In the genomic region with DNA sequence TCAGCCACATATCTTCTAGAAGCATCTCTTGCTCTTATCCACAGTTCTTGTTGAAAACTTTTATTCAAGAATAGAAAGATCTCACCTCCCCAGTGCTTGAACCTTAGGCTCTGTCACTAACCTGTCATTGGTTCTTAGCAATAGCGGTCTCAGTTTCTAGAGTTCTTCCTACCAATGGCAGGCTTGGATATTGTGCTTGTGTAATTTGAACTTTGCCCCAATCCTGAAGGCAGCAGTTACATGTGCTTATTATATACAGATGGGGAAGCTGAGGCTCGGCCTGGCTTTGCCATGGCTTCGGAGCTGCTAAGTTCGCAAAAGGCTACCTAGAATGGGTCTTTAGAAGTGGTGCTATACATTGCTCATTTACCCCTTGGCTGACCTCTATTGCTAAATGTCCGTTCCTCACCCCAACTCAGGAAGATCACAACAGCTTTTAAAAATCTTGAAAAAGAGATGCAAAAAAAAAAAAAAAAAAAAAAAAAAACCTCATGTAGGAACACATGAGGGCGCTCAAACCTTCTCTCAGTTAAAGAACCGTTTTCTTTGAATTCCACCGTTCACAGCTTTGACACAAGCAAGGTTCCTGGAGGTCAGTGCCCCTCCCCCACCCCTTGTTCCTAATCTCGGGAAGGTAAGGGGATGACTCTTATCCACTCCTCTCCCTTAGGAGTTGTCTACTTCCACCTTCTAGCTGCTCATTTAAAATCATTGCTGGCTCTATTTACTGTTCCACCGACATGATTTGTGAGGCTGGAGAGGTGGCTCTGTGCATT, we compare ENCODE assay signal across 13 mouse cellular contexts. TPM values are rescaled to one million over a fixed set of nuclear protein-coding genes. Genes with fewer than 3 reads are reported as not detected.
DNase-seq lines count a peak whose midpoint lies in the region; ATAC-seq and TF ChIP-seq lines count a peak whose summit lies in the region.
"Had no signal": no experiment of that assay in that cellular context is flagged by ENCODE, and none has a peak within 500 bp of the region (broad histone marks: within the 10 kb centered on the region; RNA-seq: fewer than 3 reads in every experiment).

No protein-coding gene starts in this region.

- CTCF ChIA-PET in Patski (lab: Charles Lee): interaction anchor here (0.9 to 2.0 kb wide), 10 partner anchors 9 to 148 kb away, joined by 3 to 7 read pairs (median 4); a partner anchor contains a TSS

- in situ Hi-C loops in Patski (cut with MboI; ENCODE audit: low pct_unique_long_range_greater_than_20kb): loop anchor here (10.0 kb wide), 1 partner anchor 114 kb away; no protein-coding TSS in a partner anchor

- peak; percentile 29 for ATAC-seq in cerebellum, adult (ENCODE audit: insufficient number of reproducible peaks, low FRiP score, low TSS enrichment)
- ATAC-seq in Patski: no peak
- peak; percentile 61; the same call in 1 of the 2 replicates for ATAC-seq in megakaryocyte progenitor cell, adult 5-6 weeks (replicated peaks; ENCODE audit: poor library complexity)

- peak; percentile 69 for TF ChIP-seq CTCF in layer of hippocampus, adult 2 months (conservative IDR thresholded peaks at IDR 0.05)
- peak; percentile 30 for TF ChIP-seq CTCF in Patski (IDR thresholded peaks at IDR 0.05)

- no peak overlapping the region for H3K27ac ChIP-seq in layer of hippocampus, adult 2 months
- H3K27ac ChIP-seq: embryonic facial prominence, embryonic 15.5 days; heart, embryonic 10.5 days; macrophage had no signal

- no peaks in the 10 kb centered on the region for H3K27me3 ChIP-seq in Patski
- H3K27me3 ChIP-seq: embryonic facial prominence, embryonic 15.5 days had no signal

- POLR2A ChIA-PET in Patski (lab: Charles Lee): interaction anchor here (0.6 kb wide), 2 partner anchors 238 to 470 kb away, joined by 3 read pairs; no protein-coding TSS in a partner anchor

- DNase-seq in cerebellum, adult 18-20 months: no peak
- no peak for DNase-seq in layer of hippocampus, adult 2 months (ENCODE audit: low spot score in 2 of 2)
- no peak for DNase-seq in layer of hippocampus, adult 9-10 months (ENCODE audit: low spot score)
- DNase-seq in Patski (ENCODE audit: low read depth, low spot score): no peak
- DNase-seq in right cerebral cortex, postnatal 10 days (ENCODE audit: low spot score in 2 of 2): no peak
- DNase-seq in thymus, postnatal 25 days: no peak
- DNase-seq: adrenal gland, postnatal 14 days; thymus, postnatal 4 days had no signal

- H3K4me3 ChIP-seq in layer of hippocampus, adult 2 months: no peak overlapping the region
- H3K4me3 ChIP-seq: embryonic facial prominence, embryonic 15.5 days; heart, embryonic 10.5 days had no signal

RNA-seq across cellular contexts. Expression of a gene that starts 18.9 kb away (rescaled TPM):
- 10 to 100 TPM; 17.5 to 17.9 TPM for total RNA-seq in layer of hippocampus, adult 2 months (2021)
- 8.2 TPM for polyA plus RNA-seq in Patski (2021)
- 2.9 and 4.0 TPM in 2 replicates for total RNA-seq in megakaryocyte progenitor cell, adult 5-6 weeks (2015)
- 4.3 and 5.9 TPM in 2 replicates for total RNA-seq in megakaryocyte progenitor cell, adult 5-6 weeks (2017)

RNA-seq across cellular contexts. Expression of a gene that starts 37.7 kb away (rescaled TPM):
- total RNA-seq in layer of hippocampus, adult 2 months (2021): 1 to 10 TPM; 4.4 to 5.4 TPM
- 200 TPM for polyA plus RNA-seq in Patski (2021)
- 1.1 and 1.8 TPM in 2 replicates for total RNA-seq in megakaryocyte progenitor cell, adult 5-6 weeks (2015)
- 1.2 and 1.7 TPM in 2 replicates for total RNA-seq in megakaryocyte progenitor cell, adult 5-6 weeks (2017)
